Mouse (Mus musculus): ENCODE data around the gene Dnase1l3. TPM values are rescaled to one million over a fixed set of nuclear protein-coding genes. Genes with fewer than 3 reads are reported as not detected.
A peak's percentile ranks its signal among the peaks of the same experiment; 100 is the strongest.

Dnase1l3 gene
- polyA plus RNA-seq, 1 experiment from 2014 or later = not detected

DNA sequence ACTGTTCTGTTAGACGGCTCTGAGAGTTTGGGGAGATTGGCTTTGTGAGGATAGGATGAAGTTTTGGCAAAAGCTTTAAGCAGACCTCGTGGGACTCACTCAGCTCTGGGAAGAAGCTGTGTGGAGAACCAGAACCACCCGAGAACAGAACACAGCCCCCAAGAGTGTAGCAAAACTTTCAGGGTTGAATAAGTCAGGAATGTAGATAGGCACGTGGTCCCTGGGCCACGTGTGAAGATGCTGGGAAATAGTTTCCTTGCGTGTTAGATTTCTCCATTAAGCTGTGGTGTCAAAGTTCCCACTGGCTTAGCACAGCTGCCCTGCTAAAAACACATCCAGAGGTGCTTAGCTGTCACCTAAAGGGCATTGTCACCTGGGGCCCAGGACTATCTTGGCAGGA is 2.2 kb downstream of the Dnase1l3 start:
- Histone ChIP-seq H3K9ac (no peak overlapping the region), H3K27ac (no peak overlapping the region), H3K9me3 (no peaks in the 10 kb centered on the region), H3K4me2 (no peak overlapping the region), H3K36me3 (replicated peaks) (no peaks in the 10 kb centered on the region), H3K4me1 (0 out of 2 replicates have a peak, but pooled peaks cover under 1% of the 10 kb centered on the region), H3K27me3 (0 out of 2 replicates have a peak, but pooled peaks cover 7% of the 10 kb centered on the region), H3K4me3 (replicated peaks) (no peak overlapping the region)
- no peak for ATAC-seq (ENCODE audit: low FRiP score)
- 81% methylated on average over 6 of the region's 6 CpGs for WGBS

- H3K4me3 ChIP-seq (replicated peaks) = no peak overlapping the region
- no peak for ATAC-seq (ENCODE audit: low FRiP score)
- no peaks in the 10 kb centered on the region for H3K4me1 ChIP-seq
- no peak overlapping the region for H3K4me2 ChIP-seq
- H3K27me3 ChIP-seq = 0 out of 2 replicates have a peak, but pooled peaks cover 7% of the 10 kb centered on the region
- no peak overlapping the region for H3K27ac ChIP-seq
- H3K36me3 ChIP-seq (replicated peaks) = no peaks in the 10 kb centered on the region
- WGBS = 84% methylated on average over 5 of the region's 5 CpGs
- H3K9me3 ChIP-seq = no peaks in the 10 kb centered on the region
- H3K9ac ChIP-seq = no peak overlapping the region
Measured at GRCm38 (mm10) chr14:7991108-7991776, 3.1 kb downstream of the Dnase1l3 start.

GRCm38 (mm10) chr14:7989961-7990360 is 4.4 kb downstream of the Dnase1l3 start:
- Histone ChIP-seq H3K9ac (no peak overlapping the region), H3K9me3 (no peaks in the 10 kb centered on the region), H3K36me3 (replicated peaks) (no peaks in the 10 kb centered on the region), H3K27ac (no peak overlapping the region), H3K4me2 (no peak overlapping the region), H3K4me1 (no peaks in the 10 kb centered on the region), H3K4me3 (replicated peaks) (no peak overlapping the region), H3K27me3 (0 out of 2 replicates have a peak, but pooled peaks cover 3% of the 10 kb centered on the region)
- WGBS = 81% methylated on average over 3 of the region's 3 CpGs
- ATAC-seq (ENCODE audit: low FRiP score) = no peak

GRCm38 (mm10) chr14:7989371-7989770 is 5.0 kb downstream of the Dnase1l3 start:
- H3K4me3 ChIP-seq (replicated peaks) = no peak overlapping the region
- H3K9ac ChIP-seq = no peak overlapping the region
- H3K9me3 ChIP-seq = no peaks in the 10 kb centered on the region
- WGBS = 34% methylated on average over 1 of the region's 1 CpGs
- no peaks in the 10 kb centered on the region for H3K36me3 ChIP-seq (replicated peaks)
- H3K4me2 ChIP-seq = no peak overlapping the region
- H3K27ac ChIP-seq = no peak overlapping the region
- ATAC-seq (ENCODE audit: low FRiP score) = no peak
- 0 out of 2 replicates have a peak, but pooled peaks cover under 1% of the 10 kb centered on the region for H3K27me3 ChIP-seq
- no peaks in the 10 kb centered on the region for H3K4me1 ChIP-seq

- 92% methylated on average over 6 of the region's 6 CpGs for WGBS
- no peak overlapping the region for H3K9ac ChIP-seq
- no peaks in the 10 kb centered on the region for H3K9me3 ChIP-seq
- H3K36me3 ChIP-seq (replicated peaks) = no peaks in the 10 kb centered on the region
- no peak overlapping the region for H3K4me2 ChIP-seq
- no peak overlapping the region for H3K4me3 ChIP-seq (replicated peaks)
- no peaks in the 10 kb centered on the region for H3K4me1 ChIP-seq
- no peak overlapping the region for H3K27ac ChIP-seq
- no peaks in the 10 kb centered on the region for H3K27me3 ChIP-seq
- ATAC-seq (ENCODE audit: low FRiP score) = no peak
Measured at GRCm38 (mm10) chr14:7986913-7987312, 7.5 kb downstream of the Dnase1l3 start.

- Histone ChIP-seq H3K36me3 (replicated peaks) (no peaks in the 10 kb centered on the region), H3K27me3 (no peaks in the 10 kb centered on the region), H3K4me1 (no peaks in the 10 kb centered on the region), H3K27ac (no peak overlapping the region), H3K4me2 (no peak overlapping the region), H3K4me3 (replicated peaks) (no peak overlapping the region), H3K9me3 (no peaks in the 10 kb centered on the region), H3K9ac (no peak overlapping the region)
- ATAC-seq (ENCODE audit: low FRiP score) = no peak
- WGBS = 95% methylated on average over 1 of the region's 1 CpGs
Measured at GRCm38 (mm10) chr14:7981226-7981625, 13.1 kb downstream of the Dnase1l3 start.

GRCm38 (mm10) chr14:7978183-7978582 is 16.2 kb downstream of the Dnase1l3 start:
- H3K4me3 ChIP-seq (replicated peaks) = no peak overlapping the region
- no peaks in the 10 kb centered on the region for H3K27me3 ChIP-seq
- 91% methylated on average over 1 of the region's 1 CpGs for whole genome bisulfite sequencing
- H3K27ac ChIP-seq = no peak overlapping the region
- no peak for ATAC-seq (ENCODE audit: low FRiP score)
- no peaks in the 10 kb centered on the region for H3K9me3 ChIP-seq
- no peaks in the 10 kb centered on the region for H3K36me3 ChIP-seq (replicated peaks)
- H3K4me1 ChIP-seq = no peaks in the 10 kb centered on the region
- no peak overlapping the region for H3K4me2 ChIP-seq
- no peak overlapping the region for H3K9ac ChIP-seq

DNA sequence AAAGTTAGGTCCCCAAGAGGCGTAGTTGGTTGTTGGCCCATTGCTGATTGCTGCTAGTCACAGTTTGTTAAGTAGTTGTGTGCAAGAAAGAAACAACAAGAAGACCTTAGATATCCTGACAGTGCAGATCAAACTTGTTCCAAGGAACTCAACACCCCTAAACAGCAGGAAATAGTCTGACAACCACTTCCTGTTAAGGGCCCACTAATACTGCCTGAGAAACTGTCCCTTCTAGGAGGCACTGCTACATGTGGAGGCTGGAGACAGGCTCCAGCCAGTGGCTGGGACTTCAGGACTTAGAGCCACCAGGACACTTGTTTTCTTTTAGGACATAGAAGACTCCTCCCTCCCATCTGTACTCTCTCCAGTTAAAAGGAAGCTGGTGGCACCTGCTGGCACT is 16.9 kb downstream of the Dnase1l3 start:
- H3K9me3 ChIP-seq = no peaks in the 10 kb centered on the region
- ATAC-seq (ENCODE audit: low FRiP score) = no peak
- no peak overlapping the region for H3K4me2 ChIP-seq
- H3K4me3 ChIP-seq (replicated peaks) = no peak overlapping the region
- no peak overlapping the region for H3K9ac ChIP-seq
- H3K36me3 ChIP-seq (replicated peaks) = no peaks in the 10 kb centered on the region
- no peaks in the 10 kb centered on the region for H3K4me1 ChIP-seq
- no peaks in the 10 kb centered on the region for H3K27me3 ChIP-seq
- no peak overlapping the region for H3K27ac ChIP-seq
- WGBS = 97% methylated on average over 1 of the region's 1 CpGs

DNA sequence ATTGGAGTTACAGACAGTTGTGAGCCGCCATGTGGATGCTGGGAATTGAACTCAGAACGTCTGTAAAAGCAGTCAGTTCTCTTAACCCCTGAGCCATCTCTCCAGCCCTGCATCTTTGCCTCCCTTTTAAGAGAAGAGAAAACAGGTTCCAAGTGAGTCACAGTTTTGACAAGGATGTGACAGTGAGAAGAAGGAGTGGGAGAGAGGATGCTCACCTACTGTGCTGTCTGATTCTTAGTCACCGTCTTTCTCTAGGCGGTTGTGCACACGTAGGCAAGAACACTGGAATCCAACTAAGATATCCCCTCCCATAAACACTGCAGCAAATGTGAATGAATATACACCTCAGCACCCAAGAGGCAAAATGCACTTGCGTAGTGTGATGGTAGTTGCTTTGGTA is 19.2 kb downstream of the Dnase1l3 start:
- Histone ChIP-seq H3K27me3 (no peaks in the 10 kb centered on the region), H3K4me2 (no peak overlapping the region), H3K4me3 (replicated peaks) (no peak overlapping the region), H3K9ac (no peak overlapping the region), H3K27ac (no peak overlapping the region), H3K36me3 (replicated peaks) (no peaks in the 10 kb centered on the region), H3K9me3 (no peaks in the 10 kb centered on the region), H3K4me1 (no peaks in the 10 kb centered on the region)
- WGBS = 92% methylated on average over 6 of the region's 6 CpGs
- ATAC-seq (ENCODE audit: low FRiP score) = no peak

- no peaks in the 10 kb centered on the region for H3K9me3 ChIP-seq
- H3K4me3 ChIP-seq (replicated peaks) = no peak overlapping the region
- H3K9ac ChIP-seq = no peak overlapping the region
- ATAC-seq (ENCODE audit: low FRiP score) = no peak
- H3K4me1 ChIP-seq = no peaks in the 10 kb centered on the region
- H3K27me3 ChIP-seq = no peaks in the 10 kb centered on the region
- H3K36me3 ChIP-seq (replicated peaks) = no peaks in the 10 kb centered on the region
- H3K27ac ChIP-seq = no peak overlapping the region
- no peak overlapping the region for H3K4me2 ChIP-seq
- WGBS = 91% methylated on average over 1 of the region's 1 CpGs
Measured at GRCm38 (mm10) chr14:7974643-7975042, 19.7 kb downstream of the Dnase1l3 start.

- H3K27ac ChIP-seq = no peak overlapping the region
Measured at GRCm38 (mm10) chr14:7971889-7972493, 22.4 kb downstream of the Dnase1l3 start.

GRCm38 (mm10) chr14:7964219-7964889 is 30.0 kb downstream of the Dnase1l3 start:
- H3K9me3 ChIP-seq = no peaks in the 10 kb centered on the region
- H3K27me3 ChIP-seq = no peaks in the 10 kb centered on the region
- H3K27ac ChIP-seq = no peak overlapping the region
- H3K36me3 ChIP-seq (replicated peaks) = no peaks in the 10 kb centered on the region
- no peak overlapping the region for H3K4me3 ChIP-seq (replicated peaks)
- 57% methylated on average over 11 of the region's 11 CpGs for WGBS
- H3K4me1 ChIP-seq = 0 out of 2 replicates have a peak, but pooled peaks cover 3% of the 10 kb centered on the region
- no peak overlapping the region for H3K9ac ChIP-seq
- ATAC-seq (ENCODE audit: low FRiP score) = peak; percentile 67
- no peak overlapping the region for H3K4me2 ChIP-seq

More at GRCm38 (mm10) chr14:7971889-7972493, 22.4 kb downstream of the Dnase1l3 start:
- H3K27me3 ChIP-seq = no peaks in the 10 kb centered on the region
- H3K4me3 ChIP-seq (replicated peaks) = no peak overlapping the region
- 73% methylated on average over 10 of the region's 10 CpGs for WGBS
- no peak overlapping the region for H3K9ac ChIP-seq
- no peaks in the 10 kb centered on the region for H3K9me3 ChIP-seq
- H3K4me2 ChIP-seq = no peak overlapping the region
- no peaks in the 10 kb centered on the region for H3K4me1 ChIP-seq
- no peak for ATAC-seq (ENCODE audit: low FRiP score)
- H3K36me3 ChIP-seq (replicated peaks) = no peaks in the 10 kb centered on the region
